Mouse (Mus musculus): ENCODE measurements around the gene Hsf2bp. TPM values are rescaled to one million over a fixed set of nuclear protein-coding genes. Genes with fewer than 3 reads are reported as not detected.

Hsf2bp gene
- polyA plus RNA-seq, 1 experiment from 2014 or later: 0.64 TPM

DNA sequence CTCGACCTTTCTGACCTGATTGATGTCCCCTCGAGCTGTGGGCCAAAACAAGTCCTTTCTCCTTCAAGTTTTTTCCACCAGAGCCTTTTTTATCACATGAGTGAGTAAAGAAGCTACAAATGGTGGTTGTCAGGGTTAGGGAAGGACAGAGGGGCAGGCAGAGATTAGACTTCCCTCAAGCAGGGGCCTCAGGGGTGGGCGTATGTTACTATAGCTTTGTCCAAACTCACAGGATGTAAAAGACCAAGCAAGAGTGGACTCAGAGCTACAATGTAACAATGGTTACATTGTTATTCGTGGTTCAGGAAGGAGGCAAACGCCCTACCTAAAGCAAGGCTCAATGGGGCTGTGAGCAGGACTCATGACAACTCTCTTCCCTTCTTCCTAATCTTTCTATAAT is 137.2 kb downstream of the Hsf2bp start:
- Histone ChIP-seq H3K9ac (ENCODE audit: low read length) (no peak overlapping the region), H3K4me3 (ENCODE audit: low read depth, low read length) (no peak overlapping the region), H3K27ac (replicated peaks; ENCODE audit: low read depth, low read length) (no peak overlapping the region), H3K4me2 (ENCODE audit: low read depth, severe bottlenecking) (no peak overlapping the region), H3K4me1 (ENCODE audit: control insufficient read depth, insufficient read depth, low read length) (no peaks in the 10 kb centered on the region), H3K27me3 (ENCODE audit: control insufficient read depth, insufficient read depth, low read length) (no peaks in the 10 kb centered on the region), H3K9me3 (ENCODE audit: control insufficient read depth, low read length) (no peaks in the 10 kb centered on the region), H3K36me3 (ENCODE audit: control insufficient read depth, insufficient read depth, low read length) (no peaks in the 10 kb centered on the region)
- DNase-seq (ENCODE audit: low spot score) (no peak), ATAC-seq (ENCODE audit: insufficient number of reproducible peaks, low FRiP score, low TSS enrichment, low read depth) (no peak)
- 74% methylated on average over 5 of the region's 5 CpGs for WGBS

DNA sequence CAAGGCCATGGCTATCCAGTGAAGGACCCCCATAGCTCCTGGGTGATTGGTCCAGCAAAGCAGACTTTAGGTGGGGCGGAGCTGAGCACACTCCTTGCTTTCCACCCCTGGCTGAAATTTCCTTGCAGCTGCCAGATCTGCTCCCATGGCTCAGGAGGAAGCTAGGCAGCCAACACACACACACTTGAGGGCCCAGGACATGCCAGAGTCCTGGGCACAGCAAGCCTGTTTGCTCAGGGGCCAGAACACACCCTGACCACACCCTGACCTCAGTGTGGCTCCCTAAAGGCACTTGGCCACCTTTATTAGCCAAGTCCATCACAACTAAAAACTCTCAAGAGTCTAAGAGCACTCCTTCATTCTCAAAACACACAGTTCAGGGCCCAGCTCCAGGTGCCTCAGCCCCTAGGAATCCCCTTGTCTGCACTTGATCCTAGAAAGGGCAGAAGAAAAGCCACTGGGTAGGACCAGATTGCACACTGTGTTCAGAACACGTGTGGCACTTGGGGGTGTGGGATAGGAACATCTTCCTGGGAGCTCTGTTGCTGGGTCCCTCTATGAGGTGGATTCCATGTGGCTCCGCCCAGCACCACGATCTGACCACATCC is 138.9 kb downstream of the Hsf2bp start:
- Histone ChIP-seq H3K9ac (ENCODE audit: low read length) (no peak overlapping the region), H3K4me2 (ENCODE audit: low read depth, severe bottlenecking) (no peak overlapping the region), H3K36me3 (ENCODE audit: control insufficient read depth, insufficient read depth, low read length) (no peaks in the 10 kb centered on the region), H3K9me3 (ENCODE audit: control insufficient read depth, low read length) (no peaks in the 10 kb centered on the region), H3K27me3 (ENCODE audit: control insufficient read depth, insufficient read depth, low read length) (no peaks in the 10 kb centered on the region), H3K27ac (replicated peaks; ENCODE audit: low read depth, low read length) (no peak overlapping the region), H3K4me3 (ENCODE audit: low read depth, low read length) (no peak overlapping the region), H3K4me1 (ENCODE audit: control insufficient read depth, insufficient read depth, low read length) (peaks cover 5% of the 10 kb centered on the region; the same call in 1 of the 2 replicates)
- WGBS: 76% methylated on average over 4 of the region's 4 CpGs
- no peak for DNase-seq (ENCODE audit: low spot score)
- no peak for ATAC-seq (ENCODE audit: insufficient number of reproducible peaks, low FRiP score, low TSS enrichment, low read depth)

DNA sequence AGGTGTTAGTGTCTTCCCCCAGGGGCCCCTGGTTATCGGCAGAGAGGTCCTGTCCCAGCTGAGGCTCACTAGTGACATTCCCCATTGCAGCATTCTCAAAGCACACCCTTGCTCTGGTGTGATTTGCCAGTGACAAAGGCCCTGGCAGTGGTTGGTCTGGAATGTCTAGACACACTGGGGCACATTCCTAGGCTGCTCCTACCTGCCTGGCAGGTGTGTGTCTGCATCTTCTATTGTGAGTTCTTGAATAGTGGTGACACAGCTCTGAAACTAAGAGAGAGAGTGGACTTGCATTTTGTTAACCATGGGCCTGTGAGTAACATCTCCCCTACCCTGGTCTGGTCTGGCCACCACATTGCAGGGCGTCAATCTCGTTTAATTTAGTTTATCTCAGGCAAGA is 139.4 kb downstream of the Hsf2bp start:
- no peak overlapping the region for H3K4me2 ChIP-seq (ENCODE audit: low read depth, severe bottlenecking)
- H3K4me1 ChIP-seq (ENCODE audit: control insufficient read depth, insufficient read depth, low read length): peaks cover 5% of the 10 kb centered on the region; the same call in 1 of the 2 replicates
- no peak for ATAC-seq (ENCODE audit: insufficient number of reproducible peaks, low FRiP score, low TSS enrichment, low read depth)
- no peak overlapping the region for H3K27ac ChIP-seq (replicated peaks; ENCODE audit: low read depth, low read length)
- no peak overlapping the region for H3K9ac ChIP-seq (ENCODE audit: low read length)
- H3K9me3 ChIP-seq (ENCODE audit: control insufficient read depth, low read length): no peaks in the 10 kb centered on the region
- WGBS: 62% methylated on average over 3 of the region's 3 CpGs
- H3K36me3 ChIP-seq (ENCODE audit: control insufficient read depth, insufficient read depth, low read length): no peaks in the 10 kb centered on the region
- no peak overlapping the region for H3K4me3 ChIP-seq (ENCODE audit: low read depth, low read length)
- DNase-seq (ENCODE audit: low spot score): no peak
- no peaks in the 10 kb centered on the region for H3K27me3 ChIP-seq (ENCODE audit: control insufficient read depth, insufficient read depth, low read length)

DNA sequence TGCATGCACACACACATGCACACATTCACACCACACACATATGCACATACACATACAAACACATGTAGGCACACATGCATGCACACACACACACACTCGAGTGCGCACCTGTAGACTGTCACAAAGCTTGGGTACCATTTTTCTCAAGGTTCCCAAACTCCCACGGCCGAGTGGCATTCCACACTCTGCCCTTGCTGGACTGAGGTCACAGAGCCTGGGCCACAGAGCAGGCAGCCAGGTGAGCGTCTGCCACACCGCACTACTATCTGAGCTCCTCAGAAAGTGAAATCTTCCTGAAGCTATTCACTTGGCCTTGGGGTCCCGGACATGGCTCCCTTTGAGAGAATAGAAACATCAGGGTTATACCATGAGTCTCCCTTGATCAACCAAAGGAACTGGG is 139.8 kb downstream of the Hsf2bp start:
- ATAC-seq (ENCODE audit: insufficient number of reproducible peaks, low FRiP score, low TSS enrichment, low read depth) (no peak), DNase-seq (ENCODE audit: low spot score) (no peak)
- Histone ChIP-seq H3K9me3 (ENCODE audit: control insufficient read depth, low read length) (no peaks in the 10 kb centered on the region), H3K27ac (replicated peaks; ENCODE audit: low read depth, low read length) (no peak overlapping the region), H3K4me3 (ENCODE audit: low read depth, low read length) (no peak overlapping the region), H3K36me3 (ENCODE audit: control insufficient read depth, insufficient read depth, low read length) (no peaks in the 10 kb centered on the region), H3K4me2 (ENCODE audit: low read depth, severe bottlenecking) (no peak overlapping the region), H3K27me3 (ENCODE audit: control insufficient read depth, insufficient read depth, low read length) (no peaks in the 10 kb centered on the region), H3K9ac (ENCODE audit: low read length) (no peak overlapping the region), H3K4me1 (ENCODE audit: control insufficient read depth, insufficient read depth, low read length) (peaks cover 5% of the 10 kb centered on the region; the same call in 1 of the 2 replicates)
- WGBS: 91% methylated on average over 7 of the region's 7 CpGs

Other genes with a start within 250 kb of the Hsf2bp start
- gene Sik1, start 180.5 kb downstream of the Hsf2bp start, polyA plus RNA-seq (2014; fragmentation: Nextera tagmentation; extraction: Ambion mirVana): 12.2 and 12.6 TPM in 2 replicates
- gene Rrp1b, start 249 bp downstream of the Hsf2bp start, polyA plus RNA-seq (2014; fragmentation: Nextera tagmentation; extraction: Ambion mirVana): 79.1 and 80.9 TPM in 2 replicates
- 23.5 and 26.0 TPM in 2 replicates for gene Notch3, start 130.5 kb upstream of the Hsf2bp start, polyA plus RNA-seq (2014; fragmentation: Nextera tagmentation; extraction: Ambion mirVana)
- 0.16 TPM in 1 of 2 replicates, not detected in the other for gene Ephx3, start 153.2 kb upstream of the Hsf2bp start, polyA plus RNA-seq (2014; fragmentation: Nextera tagmentation; extraction: Ambion mirVana)
- gene Brd4, start 248.4 kb upstream of the Hsf2bp start, polyA plus RNA-seq (2014; fragmentation: Nextera tagmentation; extraction: Ambion mirVana): 124 and 140 TPM in 2 replicates